Mouse (Mus musculus): ENCODE data around the gene Dtnbp1. TPM values are rescaled to one million over a fixed set of nuclear protein-coding genes. Genes with fewer than 3 reads are reported as not detected.

Gene Dtnbp1
- 10 to 100 TPM; 11.2 to 12.6 TPM for polyA plus RNA-seq (2017; shearing (Covaris generic))

- peak; percentile 68 for ATAC-seq
These were observed at the start of gene Dtnbp1 for GRCm38 (mm10) chr13:45001911-45002615. Dtnbp1 (minus strand) TSS chr13:45002147.

DNA sequence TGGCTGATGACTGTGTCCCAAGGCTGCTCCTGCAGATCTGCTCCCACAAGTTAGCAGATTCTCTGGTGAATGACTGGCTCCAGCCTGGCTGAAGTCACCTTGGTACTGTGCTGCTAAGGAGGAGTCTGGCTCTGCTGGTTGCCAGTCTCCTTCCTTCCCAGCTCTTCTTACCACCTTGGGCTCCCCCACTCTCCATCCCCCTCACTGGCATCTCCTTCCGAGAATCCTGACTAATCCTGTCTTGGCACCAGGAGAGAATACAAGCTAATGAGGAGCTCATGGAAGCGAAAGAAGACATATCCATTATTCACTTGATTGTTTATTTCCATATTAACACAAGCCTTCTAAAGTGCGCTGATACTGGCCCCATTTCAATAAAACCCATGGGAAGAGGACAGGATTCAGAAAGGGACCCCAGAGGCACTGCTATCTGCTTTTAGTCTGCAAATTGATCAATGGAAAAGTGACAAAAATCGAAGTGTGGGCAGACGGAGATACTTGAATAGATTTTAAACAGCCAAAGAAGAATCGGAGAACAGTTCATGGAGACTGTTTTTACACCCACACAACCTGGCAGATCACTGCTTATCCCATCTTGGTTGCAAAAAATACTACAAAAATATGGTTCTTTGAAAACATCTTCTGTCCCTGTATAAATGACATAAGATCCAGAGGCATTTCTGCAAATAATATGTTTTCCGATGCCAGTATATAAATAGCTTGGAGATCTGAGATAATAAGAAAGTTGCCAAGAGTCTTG is 47.5 kb upstream of the Dtnbp1 start:
- ATAC-seq, result no peak

DNA sequence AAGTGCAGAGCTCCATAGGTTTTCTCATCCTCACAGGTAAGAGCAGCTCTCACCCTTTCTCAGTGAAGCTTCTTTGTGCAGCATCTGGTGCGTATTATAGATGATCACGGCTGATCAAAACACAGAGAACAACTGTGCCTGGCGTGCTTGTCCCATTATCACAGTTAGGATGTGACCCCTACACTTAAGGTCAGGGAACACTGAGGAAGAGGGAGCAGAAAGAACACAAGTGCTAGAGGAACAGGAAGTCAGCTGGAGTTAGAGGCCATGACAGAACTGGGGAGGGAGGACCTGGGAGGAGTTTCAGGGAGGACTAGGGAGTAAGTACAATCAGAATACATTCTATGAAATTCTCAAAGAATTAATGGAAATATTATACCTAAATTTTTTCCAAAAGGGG is 41.5 kb upstream of the Dtnbp1 start:
- no peak for ATAC-seq

GRCm38 (mm10) chr13:45040741-45041140 is 38.8 kb upstream of the Dtnbp1 start:
- no peak for ATAC-seq

DNA sequence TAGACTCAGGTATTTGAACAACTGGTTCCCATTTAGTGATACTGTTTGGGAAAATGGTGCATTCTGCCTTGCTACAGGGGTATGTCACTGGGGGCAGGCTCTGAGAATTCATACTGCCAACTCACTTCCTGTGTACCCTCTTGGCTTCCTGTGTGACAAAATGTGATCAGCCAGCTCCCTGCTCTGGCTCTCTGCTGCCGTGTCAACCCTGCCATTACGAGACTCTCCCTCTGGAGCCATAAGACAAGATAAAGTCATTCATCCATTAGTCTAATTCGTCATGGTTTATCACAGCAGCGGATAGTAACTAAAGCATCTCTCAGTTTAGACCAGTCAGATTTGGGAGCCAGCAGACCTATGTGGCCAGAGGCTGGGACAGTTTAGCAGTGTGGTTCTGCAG is 38.2 kb upstream of the Dtnbp1 start:
- no peak for ATAC-seq

- no peak for ATAC-seq
These were observed 34.5 kb upstream of the Dtnbp1 start for GRCm38 (mm10) chr13:45036417-45036816.

- ATAC-seq, result no peak
These were observed 32.8 kb upstream of the Dtnbp1 start for GRCm38 (mm10) chr13:45034759-45035158.

GRCm38 (mm10) chr13:45033360-45033759 is 31.4 kb upstream of the Dtnbp1 start:
- no peak for ATAC-seq

- no peak for ATAC-seq
These were observed 30.5 kb upstream of the Dtnbp1 start for GRCm38 (mm10) chr13:45032484-45032883.

DNA sequence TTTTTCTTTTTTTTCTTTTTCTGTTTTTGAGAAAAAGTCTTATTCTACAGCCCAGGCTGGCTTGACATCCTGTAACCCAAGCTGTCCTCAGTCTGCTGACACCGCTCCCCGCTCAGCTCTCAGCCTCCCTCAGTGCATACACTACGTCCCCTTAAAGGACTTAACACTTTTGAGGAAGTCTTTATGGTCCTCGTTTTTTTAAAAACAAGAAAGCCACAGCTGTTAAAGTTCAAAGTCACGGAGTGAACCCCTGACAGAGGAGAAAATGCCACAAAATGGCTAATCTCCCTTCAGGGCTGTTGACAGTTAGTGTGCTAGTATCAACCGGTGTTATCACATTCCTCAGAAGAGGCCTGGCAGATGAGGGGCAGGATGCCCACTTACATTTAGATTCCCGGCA is 29.8 kb upstream of the Dtnbp1 start:
- ATAC-seq, result no peak

DNA sequence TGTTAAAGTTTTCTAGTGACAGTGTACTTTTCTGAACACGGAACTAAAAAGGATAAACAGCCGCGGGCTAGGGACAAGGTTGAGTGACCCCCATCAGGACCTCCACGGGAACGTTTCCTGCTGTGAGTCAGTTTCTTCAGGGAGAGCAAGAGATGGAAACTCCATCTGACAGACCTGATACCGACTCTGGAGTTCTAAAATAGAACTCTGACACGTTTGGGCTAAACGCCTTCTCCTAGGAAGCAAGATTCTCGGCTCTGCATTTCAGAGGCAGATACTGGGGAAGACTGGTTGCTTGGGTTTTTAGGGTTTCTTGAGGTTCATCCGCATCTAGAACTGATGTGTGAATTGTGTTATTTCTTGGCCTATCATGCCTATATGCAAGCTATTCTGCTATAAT is 29.4 kb upstream of the Dtnbp1 start:
- no peak for ATAC-seq

GRCm38 (mm10) chr13:45030830-45031229 is 28.9 kb upstream of the Dtnbp1 start:
- peak; percentile 66 for ATAC-seq

GRCm38 (mm10) chr13:45029791-45030190 is 27.8 kb upstream of the Dtnbp1 start:
- ATAC-seq, result no peak

DNA sequence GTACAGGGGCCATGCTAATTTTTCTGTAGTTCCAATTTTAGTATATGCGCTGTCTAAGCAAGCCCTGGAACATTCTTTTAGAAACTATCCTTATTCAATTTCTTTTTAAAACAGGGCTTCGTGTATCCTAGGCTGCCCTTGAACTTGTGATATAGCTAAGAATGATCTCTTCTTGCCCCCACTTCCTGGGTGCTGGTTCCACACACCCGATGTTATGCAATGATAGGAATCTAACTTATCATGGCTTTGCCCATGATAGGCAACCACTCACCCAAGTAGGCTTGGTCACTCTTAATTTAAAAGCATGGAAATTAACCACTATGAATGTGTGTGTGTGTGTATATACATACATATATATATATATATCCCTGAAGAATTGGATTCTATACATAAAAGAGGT is 24.3 kb upstream of the Dtnbp1 start:
- ATAC-seq, result no peak

DNA sequence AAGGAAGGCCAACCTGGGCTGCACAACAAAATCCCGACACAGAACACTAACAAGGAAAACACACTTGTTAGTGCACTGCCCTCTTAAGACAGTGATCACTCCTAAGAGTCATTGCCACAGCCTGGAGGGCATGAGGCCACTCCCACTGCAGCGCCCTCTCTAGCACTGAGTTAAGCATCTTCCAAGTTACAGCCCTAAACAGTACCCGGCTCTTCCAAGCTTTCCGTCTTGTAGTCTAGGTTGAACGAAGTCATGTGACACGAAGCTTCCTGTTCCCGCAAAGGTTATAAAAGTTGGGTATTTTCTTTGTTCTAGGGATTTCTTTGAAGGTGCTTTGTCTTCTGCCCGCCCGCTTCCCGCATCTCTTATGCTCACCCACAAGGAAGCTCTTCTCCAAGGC is 22.9 kb upstream of the Dtnbp1 start:
- ATAC-seq, result no peak

GRCm38 (mm10) chr13:45023356-45024150 is 21.6 kb upstream of the Dtnbp1 start:
- ATAC-seq, result no peak

- no peak for ATAC-seq
These were observed 6.2 kb upstream of the Dtnbp1 start for GRCm38 (mm10) chr13:45008150-45008549.

GRCm38 (mm10) chr13:45007726-45008125 is 5.8 kb upstream of the Dtnbp1 start:
- ATAC-seq, result no peak

DNA sequence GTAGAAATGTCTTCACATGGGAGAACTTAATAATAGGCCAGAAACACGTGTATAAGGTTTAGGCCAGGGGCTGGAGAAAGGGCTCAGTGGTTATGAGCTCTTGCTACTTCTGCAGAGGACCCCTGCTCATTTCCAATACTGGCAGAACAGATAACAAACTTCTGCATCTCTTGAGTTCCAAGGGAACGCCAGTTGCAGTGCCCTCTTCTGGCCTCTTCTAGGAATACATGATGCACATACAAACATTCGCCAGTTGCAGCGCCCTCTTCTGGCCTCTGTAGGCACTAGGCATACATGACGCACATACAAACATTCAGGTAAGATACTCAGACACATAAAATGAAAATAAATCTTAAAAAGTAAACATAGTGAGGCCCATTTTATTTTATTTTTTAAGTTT is 4.5 kb upstream of the Dtnbp1 start:
- no peak for ATAC-seq

- ATAC-seq, result no peak
These were observed 3.9 kb upstream of the Dtnbp1 start for GRCm38 (mm10) chr13:45005861-45006260.

DNA sequence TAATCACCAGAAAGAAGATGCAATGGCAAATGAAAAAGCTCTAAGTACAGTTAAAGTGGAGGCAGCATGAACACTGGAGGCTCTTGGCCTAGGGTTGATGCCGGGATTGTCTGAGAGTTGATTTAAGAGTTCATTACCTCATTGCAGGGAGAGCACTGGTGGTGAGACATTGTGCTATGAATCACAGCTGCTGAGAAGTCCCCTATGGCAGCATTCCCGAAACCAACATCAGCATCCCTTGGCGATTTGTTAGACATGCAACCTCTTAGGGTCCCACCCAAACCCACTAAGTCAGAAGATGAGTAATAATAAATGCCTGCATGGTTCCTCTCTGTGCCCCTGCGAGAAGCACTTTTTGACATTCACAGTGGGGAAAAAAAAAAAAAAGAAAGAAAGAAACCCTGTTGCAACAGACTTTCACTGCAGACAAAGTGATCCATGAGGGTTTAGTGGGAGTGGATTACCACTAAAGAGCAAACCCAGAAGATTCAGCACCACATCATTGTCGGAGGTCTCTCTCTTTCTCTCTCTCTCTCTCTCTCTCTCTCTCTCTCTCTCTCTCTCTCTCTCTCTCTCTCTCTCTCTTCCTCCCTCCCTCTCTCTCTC is 3.1 kb upstream of the Dtnbp1 start:
- no peak for ATAC-seq

DNA sequence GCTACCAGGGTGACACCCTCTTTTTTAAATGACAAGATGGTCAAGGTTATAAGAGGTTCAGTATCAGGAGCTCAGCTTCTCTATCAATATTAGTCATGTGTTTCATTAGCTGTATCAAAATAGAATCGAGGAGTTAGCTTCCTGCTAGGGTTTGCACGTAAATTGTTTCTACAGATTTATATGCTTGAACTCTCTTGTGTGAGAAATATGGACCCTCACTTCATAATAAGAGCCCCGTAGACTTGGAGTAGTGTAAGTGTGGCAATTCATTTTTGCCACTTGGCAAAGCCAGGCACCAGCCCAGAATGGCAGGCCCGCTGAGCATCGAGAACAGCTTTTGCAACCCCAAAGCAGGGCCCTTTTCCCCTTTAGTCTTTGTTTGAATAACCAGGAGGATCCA is 1.1 kb upstream of the Dtnbp1 start:
- no peak for ATAC-seq

Data from activated CD4-positive, CD25-positive, alpha-beta regulatory T cell, adult 4 months (primary cell).